Mouse (Mus musculus) liver, postnatal 0 days (tissue): ENCODE measurements at regions not wholly inside any gene's neighbourhood (a gene's known extent, or its start where the extent isn't known, plus 50 kb on each side); places are given as distances from the start of the nearest gene placed in this dataset.
A peak's percentile ranks its signal among the peaks of the same experiment; 100 is the strongest.

Experiments used
- CTCF ChIP-seq: sonication (generic); IDR thresholded peaks from 2 replicates; pipeline ENCODE4 v1.5.1; 2016; ENCODE audit warnings: antibody characterized with exemption, low read depth
- EP300 ChIP-seq: IDR thresholded peaks from 2 replicates; pipeline ENCODE4 v1.6.1; 2016; ENCODE audit warnings: antibody characterized with exemption, low read depth, mild to moderate bottlenecking

DNA sequence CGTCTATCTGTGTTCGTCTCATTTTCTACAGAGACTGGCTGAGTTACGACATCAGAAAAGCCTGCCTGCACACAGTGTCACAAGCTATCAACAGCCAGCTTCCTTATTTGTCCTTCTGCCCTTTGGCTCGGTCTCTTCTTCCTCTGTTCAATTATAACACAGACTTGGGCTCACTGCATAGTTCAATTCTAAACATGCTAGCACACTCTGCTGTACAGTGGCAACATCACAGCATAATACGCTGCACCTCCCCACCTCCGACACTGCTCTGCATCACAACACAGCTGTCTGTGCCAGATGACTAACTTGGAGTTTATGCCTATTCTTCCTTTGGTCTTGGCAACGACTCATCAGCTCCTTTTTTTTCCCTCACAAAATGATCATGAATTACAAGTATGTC is 111.0 kb downstream of the Cenpw start:
- TF ChIP-seq CTCF (peak; percentile 41), EP300 (no peak)
